Mouse (Mus musculus) hindbrain, embryonic 12.5 days (tissue): ENCODE measurements at regions not wholly inside any gene's neighbourhood (a gene's known extent, or its start where the extent isn't known, plus 50 kb on each side); places are given as distances from the start of the nearest gene placed in this dataset.
A peak's percentile ranks its signal among the peaks of the same experiment; 100 is the strongest.

Source experiments
- ATAC-seq: fragments of 200-750 bp; cut with Nextera tagmentation; 2 replicates; pipeline ENCODE4 v1.8.0; 2017; ENCODE audit warnings: moderate TSS enrichment; ENCODE audit not compliant: low FRiP score
- H3K27ac ChIP-seq: fragments of 300-500 bp; sonication (generic); 2 replicates; pipeline ENCODE4 v1.5.1; 2016; ENCODE audit warnings: mild to moderate bottlenecking
- H3K27me3 ChIP-seq: fragments of 300-500 bp; sonication (generic); 2 replicates; pipeline ENCODE4 v1.6.1; 2016; ENCODE audit warnings: mild to moderate bottlenecking
- H3K36me3 ChIP-seq: fragments of 300-500 bp; sonication (generic); 2 replicates; pipeline ENCODE4 v1.6.1; 2016; ENCODE audit warnings: mild to moderate bottlenecking
- H3K4me1 ChIP-seq: fragments of 300-500 bp; sonication (generic); 2 replicates; pipeline ENCODE4 v1.6.1; 2016
- H3K4me2 ChIP-seq: fragments of 300-500 bp; sonication (generic); replicated peaks from 2 replicates; pipeline ENCODE4 v1.6.1; 2016; ENCODE audit warnings: mild to moderate bottlenecking
- H3K4me3 ChIP-seq: fragments of 300-500 bp; sonication (generic); 2 replicates; pipeline ENCODE4 v1.5.1; 2016; ENCODE audit warnings: mild to moderate bottlenecking
- H3K9ac ChIP-seq: fragments of 300-500 bp; sonication (generic); 2 replicates; pipeline ENCODE4 v1.6.1; 2016; ENCODE audit warnings: mild to moderate bottlenecking, moderate library complexity
- H3K9me3 ChIP-seq: fragments of 300-500 bp; sonication (generic); replicated peaks from 2 replicates; pipeline ENCODE4 v1.6.1; 2016; ENCODE audit warnings: mild to moderate bottlenecking
- WGBS: fragments of 180-500 bp; shearing (Covaris S2); methylation state at CpG from one replicate; pipeline ENCODE4 v1.1.7; 2016; 5-methylcytosine and 5-hydroxymethylcytosine counted together

GRCm38 (mm10) chr7:49704635-49705034 lies 54.3 kb upstream of the Htatip2 start:
- ATAC-seq: no peak
- Histone ChIP-seq H3K4me1 (peaks cover 15% of the 10 kb centered on the region), H3K4me2 (no peak overlapping the region), H3K27me3 (peaks cover 92% of the 10 kb centered on the region), H3K36me3 (no peaks in the 10 kb centered on the region), H3K9me3 (no peaks in the 10 kb centered on the region), H3K4me3 (no peak overlapping the region), H3K9ac (no peak overlapping the region), H3K27ac (no peak overlapping the region)
- WGBS: 20% methylated on average over 2 of the region's 2 CpGs

- Histone ChIP-seq H3K4me3 (no peak overlapping the region), H3K4me2 (no peak overlapping the region), H3K36me3 (no peaks in the 10 kb centered on the region), H3K4me1 (peaks cover 20% of the 10 kb centered on the region), H3K27me3 (peaks cover 99% of the 10 kb centered on the region), H3K9me3 (no peaks in the 10 kb centered on the region), H3K27ac (no peak overlapping the region), H3K9ac (no peak overlapping the region)
- 29% methylated on average over 8 of the region's 8 CpGs for WGBS
- no peak for ATAC-seq
These were observed 58.2 kb upstream of the Htatip2 start for GRCm38 (mm10) chr7:49700734-49701133.

- H3K9me3 ChIP-seq: no peaks in the 10 kb centered on the region
- H3K4me1 ChIP-seq: peaks cover 20% of the 10 kb centered on the region
- H3K9ac ChIP-seq: no peak overlapping the region
- H3K27me3 ChIP-seq: peaks cover 98% of the 10 kb centered on the region
- H3K4me2 ChIP-seq: no peak overlapping the region
- WGBS: 37% methylated on average over 15 of the region's 15 CpGs
- peak; percentile 27; the same call in 1 of the 2 replicates for ATAC-seq
- no peaks in the 10 kb centered on the region for H3K36me3 ChIP-seq
- H3K27ac ChIP-seq: no peak overlapping the region
- no peak overlapping the region for H3K4me3 ChIP-seq
These were observed 58.9 kb upstream of the Htatip2 start for GRCm38 (mm10) chr7:49700024-49700390.

GRCm38 (mm10) chr7:49699107-49700023 lies 59.5 kb upstream of the Htatip2 start:
- no peak overlapping the region for H3K4me2 ChIP-seq
- no peaks in the 10 kb centered on the region for H3K36me3 ChIP-seq
- H3K9me3 ChIP-seq: no peaks in the 10 kb centered on the region
- H3K4me3 ChIP-seq: no peak overlapping the region
- H3K27ac ChIP-seq: no peak overlapping the region
- no peak overlapping the region for H3K9ac ChIP-seq
- WGBS: 21% methylated on average over 13 of the region's 13 CpGs
- peaks cover 20% of the 10 kb centered on the region for H3K4me1 ChIP-seq
- peaks cover 98% of the 10 kb centered on the region for H3K27me3 ChIP-seq
- peak; percentile 72 for ATAC-seq

DNA sequence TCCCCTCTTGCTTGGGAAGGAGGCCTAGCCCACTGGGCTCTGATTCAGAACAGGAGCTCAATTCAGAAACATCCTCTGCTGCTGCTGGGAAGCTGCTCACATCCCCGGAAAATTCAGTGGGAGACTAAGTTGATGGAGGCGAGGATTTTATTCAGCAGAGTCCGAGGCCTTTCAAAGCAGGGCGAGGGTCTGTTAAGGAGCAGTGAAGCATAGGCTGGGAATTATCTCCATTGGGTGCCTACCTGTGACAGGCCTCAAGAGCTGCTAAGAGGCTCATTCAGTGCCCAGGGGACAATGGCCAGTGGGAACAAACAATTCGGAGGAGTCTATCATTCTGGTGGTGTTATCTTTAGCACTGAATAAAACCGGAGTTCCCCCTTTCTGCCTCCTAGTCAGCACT lies 59.6 kb upstream of the Dbx1 start:
- Histone ChIP-seq H3K4me3 (no peak overlapping the region), H3K36me3 (no peaks in the 10 kb centered on the region), H3K9ac (no peak overlapping the region), H3K27ac (no peak overlapping the region), H3K9me3 (no peaks in the 10 kb centered on the region), H3K4me1 (peaks cover 20% of the 10 kb centered on the region), H3K4me2 (no peak overlapping the region), H3K27me3 (peaks cover 97% of the 10 kb centered on the region)
- 12% methylated on average over 6 of the region's 6 CpGs for WGBS
- no peak for ATAC-seq

GRCm38 (mm10) chr7:49689546-49689945 lies 52.9 kb upstream of the Dbx1 start:
- H3K4me2 ChIP-seq: no peak overlapping the region
- ATAC-seq: no peak
- no peaks in the 10 kb centered on the region for H3K9me3 ChIP-seq
- H3K4me1 ChIP-seq: peaks cover 8% of the 10 kb centered on the region; the same call in 1 of the 2 replicates
- H3K27ac ChIP-seq: no peak overlapping the region
- no peak overlapping the region for H3K9ac ChIP-seq
- H3K36me3 ChIP-seq: no peaks in the 10 kb centered on the region
- H3K4me3 ChIP-seq: no peak overlapping the region
- peaks cover 96% of the 10 kb centered on the region for H3K27me3 ChIP-seq
- 31% methylated on average over 6 of the region's 6 CpGs for WGBS

DNA sequence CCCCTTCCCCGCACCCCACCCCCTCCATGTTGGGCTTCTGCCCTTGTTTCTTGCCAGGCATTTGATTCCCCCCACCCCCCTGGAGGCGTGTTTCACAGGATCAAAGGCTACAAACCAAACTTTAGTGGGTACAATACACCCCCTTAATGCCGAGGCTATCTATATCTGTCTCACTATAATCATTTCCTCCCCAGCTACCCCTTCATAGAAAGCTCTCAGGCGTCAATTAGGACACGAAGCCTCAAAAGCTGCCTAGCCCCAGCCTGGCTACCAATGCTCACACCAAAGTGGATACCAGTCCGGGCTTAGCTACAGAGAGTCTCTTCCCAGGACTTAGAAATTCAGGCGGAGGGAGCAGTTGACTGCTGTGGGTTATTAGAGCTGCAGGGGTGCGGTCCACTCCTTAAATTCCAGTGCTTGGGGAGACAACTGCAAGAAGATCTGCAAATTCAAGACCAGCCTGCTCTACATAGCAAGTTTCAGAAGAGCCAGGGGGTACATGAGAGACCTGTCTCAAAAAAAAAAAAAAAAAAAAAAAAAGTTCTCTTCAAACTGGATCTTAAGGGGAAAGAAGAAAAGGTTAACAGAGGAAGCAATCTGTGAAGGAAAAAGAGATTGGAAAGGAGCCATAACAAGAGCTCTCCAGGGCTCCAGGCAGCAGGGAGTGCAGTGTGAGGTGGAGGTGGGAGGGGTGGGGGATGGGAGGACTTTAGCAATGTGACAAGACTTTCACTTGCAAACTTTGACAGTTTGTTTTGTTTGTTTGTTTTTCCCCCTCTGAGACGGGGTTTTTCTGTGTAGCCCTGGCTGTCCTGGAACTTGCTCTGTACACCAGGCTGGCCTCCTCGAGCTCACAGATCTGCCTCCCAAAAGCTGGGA lies 52.1 kb upstream of the Dbx1 start:
- Histone ChIP-seq H3K27me3 (peaks cover 96% of the 10 kb centered on the region), H3K4me2 (no peak overlapping the region), H3K9ac (no peak overlapping the region), H3K4me3 (no peak overlapping the region), H3K27ac (no peak overlapping the region), H3K36me3 (no peaks in the 10 kb centered on the region), H3K9me3 (no peaks in the 10 kb centered on the region), H3K4me1 (peaks cover 8% of the 10 kb centered on the region; the same call in 1 of the 2 replicates)
- no peak for ATAC-seq
- WGBS: 3% methylated on average over 9 of the region's 10 CpGs

DNA sequence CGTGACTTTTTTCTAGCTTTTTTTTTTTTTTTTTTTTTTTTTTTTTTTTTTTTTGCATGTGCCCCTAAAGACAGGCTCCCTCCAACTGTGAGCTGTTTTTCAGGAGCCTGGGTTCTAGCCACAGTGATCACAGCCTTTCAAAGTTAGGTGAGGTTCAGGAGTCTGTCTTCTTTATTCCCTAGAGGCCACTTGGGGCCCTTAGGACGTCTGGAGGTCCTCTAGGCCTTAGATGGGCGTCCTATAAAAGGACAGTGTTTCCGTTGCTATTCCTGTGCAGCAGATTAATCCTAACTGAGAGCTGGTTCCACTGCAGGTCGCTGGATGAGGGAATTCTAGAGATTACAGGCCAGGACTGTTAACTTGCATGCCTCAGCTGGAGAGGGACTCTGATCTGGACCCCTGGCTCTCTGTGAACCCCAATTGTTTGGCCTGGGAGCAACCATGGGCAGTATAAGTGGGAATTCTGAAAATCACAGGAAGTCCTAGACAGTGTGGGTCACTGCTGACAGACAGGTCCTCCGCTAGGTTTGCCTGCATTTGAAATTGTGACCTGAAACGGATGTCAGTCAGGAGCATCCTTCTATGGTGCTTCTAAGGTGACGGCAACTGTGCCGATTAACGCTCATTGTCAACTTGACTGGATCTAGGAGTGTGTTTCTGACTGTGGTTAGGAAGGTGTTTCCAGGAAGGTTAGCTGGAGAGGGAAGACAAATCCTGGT lies 51.2 kb upstream of the Dbx1 start:
- ATAC-seq: no peak
- H3K4me3 ChIP-seq: no peak overlapping the region
- no peak overlapping the region for H3K27ac ChIP-seq
- no peaks in the 10 kb centered on the region for H3K36me3 ChIP-seq
- H3K9me3 ChIP-seq: no peaks in the 10 kb centered on the region
- H3K27me3 ChIP-seq: peaks cover 96% of the 10 kb centered on the region
- no peak overlapping the region for H3K9ac ChIP-seq
- no peak overlapping the region for H3K4me2 ChIP-seq
- 12% methylated on average over 10 of the region's 10 CpGs for WGBS
- peaks cover 8% of the 10 kb centered on the region; the same call in 1 of the 2 replicates for H3K4me1 ChIP-seq

DNA sequence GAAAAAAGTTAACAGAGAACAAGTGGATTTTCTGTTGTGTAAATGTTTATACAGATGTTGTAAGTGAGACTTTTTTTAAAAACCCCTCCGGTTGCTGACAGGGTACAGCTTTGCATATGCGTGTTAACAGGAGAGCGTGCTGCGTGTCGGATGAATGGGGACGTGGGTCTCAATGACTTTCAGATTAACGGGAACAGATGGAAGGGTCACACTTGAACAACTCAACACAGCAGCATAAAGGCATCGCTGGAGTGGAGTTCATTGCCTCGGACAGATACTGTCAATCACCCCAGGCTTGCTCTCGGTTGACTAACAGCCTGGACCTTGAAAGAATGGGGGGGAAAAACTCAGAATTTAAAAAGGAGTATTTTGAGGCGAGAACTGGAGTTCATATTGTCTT lies 50.3 kb upstream of the Dbx1 start:
- Histone ChIP-seq H3K4me1 (peaks cover 8% of the 10 kb centered on the region; the same call in 1 of the 2 replicates), H3K27me3 (peaks cover 96% of the 10 kb centered on the region), H3K36me3 (no peaks in the 10 kb centered on the region), H3K9me3 (no peaks in the 10 kb centered on the region), H3K4me3 (no peak overlapping the region), H3K27ac (no peak overlapping the region), H3K9ac (no peak overlapping the region), H3K4me2 (no peak overlapping the region)
- ATAC-seq: peak; percentile 87
- WGBS: 6% methylated on average over 11 of the region's 11 CpGs
